ENCODE assay signal across 10 mouse cellular contexts in the genomic region with DNA sequence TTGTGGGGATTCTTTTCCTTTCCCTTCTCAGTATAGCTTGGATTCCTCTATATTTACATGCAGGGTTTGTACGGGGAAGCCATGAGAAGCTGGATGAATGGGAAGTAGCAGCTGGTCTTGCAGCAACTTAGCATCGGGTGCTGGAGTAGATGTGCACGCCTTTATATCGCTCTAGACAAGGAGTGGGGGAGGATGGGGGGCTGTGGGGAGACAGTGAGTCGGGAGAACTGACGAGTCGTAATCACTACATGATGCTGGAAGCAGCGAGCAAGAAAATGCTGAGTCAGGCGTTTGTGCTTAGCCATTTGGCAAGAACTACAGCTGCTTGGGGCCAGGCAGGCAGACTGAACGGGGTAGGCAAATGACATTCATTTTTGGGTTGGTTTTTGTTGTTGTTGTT.
A peak's percentile ranks its signal among the peaks of the same experiment; 100 is the strongest.
DNase-seq lines count a peak whose midpoint lies in the region; ATAC-seq lines count a peak whose summit lies in the region.
"Had no signal": no experiment of that assay in that cellular context is flagged by ENCODE, and none has a peak within 500 bp of the region (broad histone marks: within the 10 kb centered on the region; RNA-seq: fewer than 3 reads in every experiment).

No protein-coding gene starts in this region.

- DNase-seq in forebrain, embryonic 10.5 days (ENCODE audit: extremely low spot score, low spot score), result no peak
- peak; percentile 72 for DNase-seq in midbrain, embryonic 14.5 days
- peak; percentile 16 for DNase-seq in left cerebral cortex, adult 11 months (ENCODE audit: low spot score)
- DNase-seq in splenic B cell, adult 2 months (ENCODE audit: low read depth, low spot score), result peak; percentile 15
- DNase-seq in kidney, adult 11 months, result no peak
- DNase-seq: liver, embryonic 13.5 days; spleen, adult 18-20 months had no signal

- 73% methylated on average over 10 of the region's 10 CpGs for WGBS in forebrain, embryonic 13.5 days
- 90% methylated on average over 10 of the region's 10 CpGs for WGBS in forebrain, embryonic 10.5 days
- 70% methylated on average over 10 of the region's 10 CpGs for WGBS in midbrain, embryonic 14.5 days
- 66% methylated on average over 10 of the region's 10 CpGs for WGBS in midbrain, embryonic 16.5 days

- H3K4me1 ChIP-seq in forebrain, embryonic 13.5 days, result peaks cover 10% of the 10 kb centered on the region
- H3K4me1 ChIP-seq in forebrain, embryonic 10.5 days, result 0 out of 2 replicates have a peak, but pooled peaks cover 7% of the 10 kb centered on the region
- H3K4me1 ChIP-seq in midbrain, embryonic 14.5 days (ENCODE audit: control insufficient read depth, insufficient read depth, low read length), result peaks cover 5% of the 10 kb centered on the region; the same call in 1 of the 2 replicates
- no peaks in the 10 kb centered on the region for H3K4me1 ChIP-seq in midbrain, embryonic 16.5 days (ENCODE audit: control insufficient read depth, insufficient read depth, low read length)

- H3K4me2 ChIP-seq in forebrain, embryonic 13.5 days, result no peak overlapping the region
- no peak overlapping the region for H3K4me2 ChIP-seq in midbrain, embryonic 14.5 days (ENCODE audit: low read length)
- H3K4me2 ChIP-seq in midbrain, embryonic 16.5 days (ENCODE audit: low read length), result no peak overlapping the region
- H3K4me2 ChIP-seq: liver, embryonic 13.5 days had no signal

- no peak overlapping the region for H3K4me3 ChIP-seq in forebrain, embryonic 13.5 days
- H3K4me3 ChIP-seq in forebrain, embryonic 10.5 days, result no peak overlapping the region
- no peak overlapping the region for H3K4me3 ChIP-seq in midbrain, embryonic 14.5 days (replicated peaks; ENCODE audit: low read depth, low read length)
- H3K4me3 ChIP-seq in midbrain, embryonic 16.5 days (ENCODE audit: low read depth, low read length), result no peak overlapping the region
- H3K4me3 ChIP-seq: liver, embryonic 13.5 days had no signal

- no peak overlapping the region for H3K27ac ChIP-seq in forebrain, embryonic 13.5 days
- no peak overlapping the region for H3K27ac ChIP-seq in forebrain, embryonic 10.5 days
- 0 out of 2 replicates have a peak overlapping the region, but pooled peaks have one; percentile 5 for H3K27ac ChIP-seq in midbrain, embryonic 14.5 days (replicated peaks; ENCODE audit: low read depth, low read length)
- H3K27ac ChIP-seq in midbrain, embryonic 16.5 days (ENCODE audit: low read length), result no peak overlapping the region
- H3K27ac ChIP-seq: liver, embryonic 13.5 days had no signal

- peak; percentile 53 for ATAC-seq in forebrain, embryonic 13.5 days
- no peak for ATAC-seq in midbrain, embryonic 14.5 days (ENCODE audit: low FRiP score, low TSS enrichment)
- ATAC-seq in midbrain, embryonic 16.5 days, result no peak
- ATAC-seq in erythroblast, adult 5-6 weeks (replicated peaks; ENCODE audit: low FRiP score, poor library complexity, severe bottlenecking), result no peak

- H3K9ac ChIP-seq in forebrain, embryonic 13.5 days, result no peak overlapping the region
- no peak overlapping the region for H3K9ac ChIP-seq in midbrain, embryonic 14.5 days (replicated peaks; ENCODE audit: low read length)
- no peak overlapping the region for H3K9ac ChIP-seq in midbrain, embryonic 16.5 days (ENCODE audit: low read depth, low read length)
- H3K9ac ChIP-seq: liver, embryonic 13.5 days had no signal

- H3K9me3 ChIP-seq in forebrain, embryonic 13.5 days (replicated peaks), result peaks cover 3% of the 10 kb centered on the region; the same call in 1 of the 2 replicates
- 0 out of 2 replicates have a peak, but pooled peaks cover 2% of the 10 kb centered on the region for H3K9me3 ChIP-seq in forebrain, embryonic 10.5 days
- no peaks in the 10 kb centered on the region for H3K9me3 ChIP-seq in midbrain, embryonic 14.5 days (ENCODE audit: control insufficient read depth, low read length)
- 0 out of 2 replicates have a peak, but pooled peaks cover 6% of the 10 kb centered on the region for H3K9me3 ChIP-seq in midbrain, embryonic 16.5 days (replicated peaks; ENCODE audit: control insufficient read depth, low read length, poor library complexity, severe bottlenecking)
- H3K9me3 ChIP-seq: liver, embryonic 13.5 days had no signal

- H3K36me3 ChIP-seq in forebrain, embryonic 13.5 days (ENCODE audit: poor library complexity, severe bottlenecking), result no peaks in the 10 kb centered on the region
- no peaks in the 10 kb centered on the region for H3K36me3 ChIP-seq in forebrain, embryonic 10.5 days (replicated peaks)
- no peaks in the 10 kb centered on the region for H3K36me3 ChIP-seq in midbrain, embryonic 14.5 days (ENCODE audit: control insufficient read depth, insufficient read depth, low read length)
- no peaks in the 10 kb centered on the region for H3K36me3 ChIP-seq in midbrain, embryonic 16.5 days (ENCODE audit: control insufficient read depth, insufficient read depth, low read length)
- no peaks in the 10 kb centered on the region for H3K36me3 ChIP-seq in splenic B cell, adult 2 months (ENCODE audit: control insufficient read depth, insufficient read depth, low read length, poor library complexity, severe bottlenecking)
- H3K36me3 ChIP-seq: liver, embryonic 13.5 days had no signal

- H3K27me3 ChIP-seq in forebrain, embryonic 13.5 days, result no peaks in the 10 kb centered on the region
- H3K27me3 ChIP-seq in forebrain, embryonic 10.5 days (ENCODE audit: poor library complexity, severe bottlenecking), result no peaks in the 10 kb centered on the region
- H3K27me3 ChIP-seq in midbrain, embryonic 14.5 days (ENCODE audit: control insufficient read depth, insufficient read depth, low read length), result no peaks in the 10 kb centered on the region
- no peaks in the 10 kb centered on the region for H3K27me3 ChIP-seq in midbrain, embryonic 16.5 days (ENCODE audit: control insufficient read depth, insufficient read depth, low read depth, low read length)
- H3K27me3 ChIP-seq in splenic B cell, adult 2 months (ENCODE audit: control insufficient read depth, insufficient read depth, low read length, poor library complexity, severe bottlenecking), result no peaks in the 10 kb centered on the region
- H3K27me3 ChIP-seq: liver, embryonic 13.5 days had no signal

Comparison
In these comparisons a context has a peak if more than half of its experiments do, and no peak if none do; other contexts are left out.
1. DNase-seq: peak in midbrain, embryonic 14.5 days (single experiment), left cerebral cortex, adult 11 months (single experiment) and splenic B cell, adult 2 months (single experiment); none in forebrain, embryonic 10.5 days (single experiment) and kidney, adult 11 months (single experiment).